Comparison of ENCODE assay signal across 16 mouse cellular contexts in genomic region chr17:13731727-13732112, GRCm38 (mm10). TPM values are rescaled to one million over a fixed set of nuclear protein-coding genes. Genes with fewer than 3 reads are reported as not detected.
DNase-seq lines count a peak whose midpoint lies in the region; ATAC-seq lines count a peak whose summit lies in the region.
"Had no signal": no experiment of that assay in that cellular context is flagged by ENCODE, and none has a peak within 500 bp of the region (broad histone marks: within the 10 kb centered on the region; RNA-seq: fewer than 3 reads in every experiment).

No protein-coding gene starts in this region.

- DNase-seq in kidney, postnatal 10 days: peak; percentile 10
- no peak for DNase-seq in kidney, postnatal 14 days
- DNase-seq in thymus, postnatal 14 days: peak; percentile 20
- no peak for DNase-seq in thymus, postnatal 36 days
- no peak for DNase-seq in testis, postnatal 10 days (ENCODE audit: low spot score)
- DNase-seq in spleen, postnatal 4 days (ENCODE audit: low spot score in 2 of 2): no peak
- DNase-seq: B cell, adult 2 months; cerebellum, adult 11 months; gastrocnemius, adult 2 months; lung, adult 18-20 months had no signal

- peak; percentile 38 for ATAC-seq in megakaryocyte, adult 5-6 weeks (ENCODE audit: poor library complexity, severe bottlenecking)
- ATAC-seq: inflammation-experienced regulatory T-cells, adult 6 months; liver, embryonic 12.5 days; midbrain, embryonic 16.5 days had no signal

RNA-seq across cellular contexts. Expression of gene Afdn, which starts 28.6 kb away (rescaled TPM):
- total RNA-seq in megakaryocyte, adult 5-6 weeks (2015): 14.1 and 15.3 TPM in 2 replicates
- 22.6 and 29.1 TPM in 2 replicates for total RNA-seq in megakaryocyte, adult 5-6 weeks (2017)

RNA-seq across cellular contexts. Expression of gene Tcte2, which starts 29.9 kb away (rescaled TPM):
- total RNA-seq in megakaryocyte, adult 5-6 weeks (2015): not detected in 2 replicates
- total RNA-seq in megakaryocyte, adult 5-6 weeks (2017): not detected in 2 replicates
- total RNA-seq: megakaryocyte-erythroid progenitor cell, adult 5-6 weeks; MEL had no signal

Comparison
In these comparisons a context has a peak if more than half of its experiments do, and no peak if none do; other contexts are left out.
1. DNase-seq: peak in kidney, postnatal 10 days (single experiment) and thymus, postnatal 14 days (single experiment); none in kidney, postnatal 14 days (single experiment), thymus, postnatal 36 days (0 of 2), testis, postnatal 10 days (single experiment) and spleen, postnatal 4 days (0 of 2).